Mouse (Mus musculus): ENCODE data around the gene Vgll4.

Gene Vgll4

DNA sequence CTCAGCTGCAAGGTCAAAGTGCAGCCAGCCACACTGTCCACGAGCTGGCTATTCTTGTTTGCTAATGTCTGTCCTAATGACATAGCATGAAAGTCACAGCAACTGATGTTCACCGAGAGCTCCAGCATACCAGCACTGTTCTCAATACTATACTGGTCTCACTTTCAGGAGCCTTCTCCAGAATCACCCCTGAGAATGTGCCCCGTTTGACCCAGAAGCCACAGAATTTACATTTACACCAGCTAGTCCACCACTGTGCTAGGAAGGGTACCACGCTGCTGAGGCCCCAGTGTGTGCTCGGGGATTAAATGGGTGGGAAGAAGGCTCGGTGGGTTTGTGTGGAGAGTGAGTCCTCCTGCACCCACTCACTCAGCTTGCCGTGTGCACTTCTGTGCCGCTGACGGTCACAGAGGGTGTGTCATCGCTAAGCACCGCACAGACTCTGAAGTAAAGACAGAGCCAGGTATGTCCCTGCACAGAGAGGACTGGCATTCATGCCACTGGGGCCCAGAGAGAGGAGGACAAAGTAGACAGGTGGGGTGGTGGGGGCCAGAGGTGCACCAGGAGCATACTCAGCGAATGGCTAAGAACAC lies 122.1 kb downstream of the Vgll4 start:
- DNase-seq (ENCODE audit: extremely low spot score, low spot score) = no peak

- DNase-seq (ENCODE audit: extremely low spot score, low spot score) = no peak
These were observed 123.5 kb downstream of the Vgll4 start for GRCm38 (mm10) chr6:114846153-114846772.

GRCm38 (mm10) chr6:114842863-114843262 lies 126.9 kb downstream of the Vgll4 start:
- no peak for DNase-seq (ENCODE audit: extremely low spot score, low spot score)

- DNase-seq (ENCODE audit: extremely low spot score, low spot score) = no peak
These were observed 127.7 kb downstream of the Vgll4 start for GRCm38 (mm10) chr6:114842131-114842530.

DNA sequence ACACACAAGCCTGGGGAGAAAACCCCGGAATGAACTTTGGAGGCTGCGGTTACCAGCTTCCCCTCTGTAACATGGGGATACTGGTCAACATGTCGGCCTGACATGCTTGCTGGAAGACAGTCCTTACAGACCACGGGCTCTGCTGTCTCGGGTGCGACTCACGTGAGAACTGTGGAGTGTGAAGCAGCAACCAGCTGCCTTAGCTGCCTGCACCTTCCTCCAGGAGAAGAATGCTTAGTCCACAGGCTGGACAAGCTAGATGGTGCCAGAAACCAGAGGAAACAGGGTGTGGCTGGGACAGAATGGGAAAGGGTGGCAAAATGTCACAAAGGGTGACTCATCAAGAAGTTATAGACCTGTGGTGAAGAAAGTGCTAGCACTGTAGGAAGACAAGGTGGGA lies 129.8 kb downstream of the Vgll4 start:
- no peak for DNase-seq (ENCODE audit: extremely low spot score, low spot score)

DNA sequence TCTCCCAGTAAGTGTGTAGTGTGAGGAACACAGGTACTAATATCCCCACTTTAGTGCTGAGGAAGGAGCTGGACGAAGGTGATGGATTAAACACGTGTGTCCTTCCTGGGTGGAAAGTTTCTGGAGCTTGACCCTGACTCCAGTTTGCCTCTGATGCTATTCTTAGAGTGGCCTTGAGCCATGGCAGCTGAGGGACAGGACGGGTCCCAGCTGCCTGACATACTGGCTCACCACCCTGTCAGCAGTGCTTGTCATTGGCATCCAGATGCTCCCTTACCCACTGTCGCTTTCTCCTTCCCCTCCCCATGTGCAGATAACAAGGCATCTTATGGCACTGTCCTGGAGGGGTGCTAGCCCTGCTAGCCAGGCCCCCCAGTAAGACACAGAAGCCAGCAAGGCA lies 130.9 kb downstream of the Vgll4 start:
- DNase-seq (ENCODE audit: extremely low spot score, low spot score) = no peak

GRCm38 (mm10) chr6:114836433-114836832 lies 133.4 kb downstream of the Vgll4 start:
- no peak for DNase-seq (ENCODE audit: extremely low spot score, low spot score)

DNA sequence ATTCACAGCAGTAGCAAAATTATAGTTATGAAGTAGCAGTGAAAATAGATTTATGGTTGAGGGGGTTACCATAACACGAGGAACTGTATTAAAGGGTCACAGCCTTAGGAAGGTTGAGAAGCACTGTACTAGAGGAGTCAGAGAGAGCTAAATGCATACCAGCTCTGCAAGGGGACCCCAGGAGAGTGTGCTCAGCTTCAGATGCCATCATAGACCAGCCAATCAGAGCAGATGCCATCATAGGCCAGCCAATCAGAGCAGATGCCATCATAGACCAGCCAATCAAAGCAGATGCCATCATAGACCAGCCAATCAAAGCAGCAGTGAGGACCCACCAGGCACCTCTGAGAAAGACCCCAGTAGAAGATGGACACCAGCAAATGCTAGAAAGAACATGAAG lies 134.0 kb downstream of the Vgll4 start:
- DNase-seq (ENCODE audit: extremely low spot score, low spot score) = no peak

- DNase-seq (ENCODE audit: extremely low spot score, low spot score) = no peak
These were observed 134.4 kb downstream of the Vgll4 start for GRCm38 (mm10) chr6:114835344-114835743.

- no peak for DNase-seq (ENCODE audit: extremely low spot score, low spot score)
These were observed 135.9 kb downstream of the Vgll4 start for GRCm38 (mm10) chr6:114833791-114834346.

- DNase-seq (ENCODE audit: extremely low spot score, low spot score) = no peak
These were observed 136.6 kb downstream of the Vgll4 start for GRCm38 (mm10) chr6:114833058-114833685.

DNA sequence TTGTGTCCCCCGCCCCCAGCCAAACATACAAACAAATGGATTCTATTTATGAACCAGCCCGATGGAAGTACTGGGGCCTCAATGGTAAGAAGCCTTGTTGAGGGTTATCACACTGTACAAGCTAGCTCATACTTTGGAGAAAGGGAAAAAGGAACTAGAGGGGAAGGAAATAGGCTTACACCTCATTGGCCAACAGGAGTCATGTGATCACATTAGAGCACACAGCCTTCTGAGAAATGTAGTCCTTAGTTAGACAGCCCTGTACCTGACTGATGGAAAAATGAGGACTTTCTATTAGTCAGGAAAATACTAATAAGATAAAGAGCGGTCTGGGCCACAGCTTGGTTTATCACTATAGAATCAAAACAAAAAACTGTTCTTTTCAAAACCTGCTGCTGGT lies 138.0 kb downstream of the Vgll4 start:
- DNase-seq (ENCODE audit: extremely low spot score, low spot score) = no peak

- DNase-seq (ENCODE audit: extremely low spot score, low spot score) = no peak
These were observed 139.9 kb downstream of the Vgll4 start for GRCm38 (mm10) chr6:114829660-114830438.

- DNase-seq (ENCODE audit: extremely low spot score, low spot score) = no peak
These were observed 142.9 kb downstream of the Vgll4 start for GRCm38 (mm10) chr6:114826889-114827288.

DNA sequence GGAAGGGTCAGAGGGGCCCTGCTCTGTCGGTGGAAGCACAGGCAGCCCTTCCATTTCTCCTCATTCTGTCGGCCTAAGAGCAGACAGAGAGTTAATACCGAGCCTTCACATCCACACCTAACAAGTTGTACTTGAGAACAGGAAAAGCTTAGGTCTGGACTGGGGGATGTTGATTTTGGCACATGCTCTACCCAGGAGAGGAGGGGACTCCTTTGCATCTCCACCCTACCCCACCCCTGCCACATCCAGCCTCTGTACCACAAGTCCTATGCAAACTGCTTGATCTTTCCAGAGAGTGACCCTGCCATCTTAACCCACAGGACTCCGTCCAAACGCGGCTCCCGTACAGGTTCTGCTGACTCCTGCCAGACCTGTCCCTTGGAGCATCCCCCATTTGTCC lies 148.1 kb downstream of the Vgll4 start:
- no peak for DNase-seq (ENCODE audit: extremely low spot score, low spot score)

GRCm38 (mm10) chr6:114819971-114820481 lies 149.8 kb downstream of the Vgll4 start:
- no peak for DNase-seq (ENCODE audit: extremely low spot score, low spot score)

GRCm38 (mm10) chr6:114818471-114818870 lies 151.3 kb downstream of the Vgll4 start:
- DNase-seq (ENCODE audit: extremely low spot score, low spot score) = no peak

DNA sequence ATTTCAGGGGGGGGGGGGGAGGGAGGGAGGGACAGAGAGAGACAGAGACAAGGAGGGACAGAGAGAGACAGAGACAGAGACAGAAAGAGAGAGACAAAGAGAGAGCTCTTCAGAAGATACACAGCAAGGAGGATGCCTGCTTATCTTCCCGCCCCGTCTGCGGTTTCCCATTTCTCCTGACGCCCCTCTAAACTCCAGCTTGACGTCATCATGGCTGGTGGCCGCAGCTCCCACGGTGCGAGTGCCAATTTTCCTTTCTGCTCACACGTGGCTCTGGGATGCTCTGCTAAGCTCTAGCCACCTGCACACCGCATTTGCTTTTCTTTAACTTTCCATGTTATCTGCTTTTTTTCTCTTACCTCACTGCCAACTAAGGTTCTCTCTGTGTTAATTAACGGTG lies 151.8 kb downstream of the Vgll4 start:
- no peak for DNase-seq (ENCODE audit: extremely low spot score, low spot score)

DNA sequence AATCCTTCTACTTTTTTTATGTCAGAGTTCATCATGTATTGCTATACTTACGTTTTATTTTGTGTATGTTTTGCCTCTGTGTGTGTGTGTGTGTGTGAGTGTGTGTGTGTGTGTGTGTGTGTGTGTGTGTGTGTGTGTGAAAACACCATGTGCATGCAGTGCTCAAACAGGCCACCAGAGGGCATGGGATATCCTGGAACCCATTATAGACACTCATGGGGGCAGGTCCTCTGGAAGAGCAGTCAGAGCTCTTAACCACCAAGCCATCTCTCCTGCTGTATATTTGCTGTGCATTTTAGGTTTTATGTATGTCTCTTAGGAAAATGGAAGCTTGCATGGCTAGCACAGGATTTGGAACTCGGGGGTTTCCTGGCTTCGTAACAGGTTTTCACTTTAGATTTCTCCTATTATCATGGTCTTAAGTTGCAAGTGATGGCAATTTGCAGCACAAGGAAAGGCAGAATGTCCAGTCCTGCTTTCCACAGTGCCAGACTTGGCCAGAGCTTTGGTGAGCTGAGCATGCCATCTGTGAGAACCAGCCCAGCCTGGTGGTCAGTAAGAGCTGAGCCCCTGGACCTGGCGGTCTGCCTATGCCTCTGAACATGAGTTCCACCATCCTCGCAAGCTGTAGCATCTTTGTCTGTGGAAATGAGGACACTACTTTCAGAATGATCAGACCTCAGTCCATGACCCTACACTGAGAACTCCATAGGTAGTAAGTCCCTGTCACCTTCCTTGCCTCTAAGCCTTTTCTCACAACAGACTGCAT lies 154.7 kb downstream of the Vgll4 start:
- no peak for DNase-seq (ENCODE audit: extremely low spot score, low spot score)

DNA sequence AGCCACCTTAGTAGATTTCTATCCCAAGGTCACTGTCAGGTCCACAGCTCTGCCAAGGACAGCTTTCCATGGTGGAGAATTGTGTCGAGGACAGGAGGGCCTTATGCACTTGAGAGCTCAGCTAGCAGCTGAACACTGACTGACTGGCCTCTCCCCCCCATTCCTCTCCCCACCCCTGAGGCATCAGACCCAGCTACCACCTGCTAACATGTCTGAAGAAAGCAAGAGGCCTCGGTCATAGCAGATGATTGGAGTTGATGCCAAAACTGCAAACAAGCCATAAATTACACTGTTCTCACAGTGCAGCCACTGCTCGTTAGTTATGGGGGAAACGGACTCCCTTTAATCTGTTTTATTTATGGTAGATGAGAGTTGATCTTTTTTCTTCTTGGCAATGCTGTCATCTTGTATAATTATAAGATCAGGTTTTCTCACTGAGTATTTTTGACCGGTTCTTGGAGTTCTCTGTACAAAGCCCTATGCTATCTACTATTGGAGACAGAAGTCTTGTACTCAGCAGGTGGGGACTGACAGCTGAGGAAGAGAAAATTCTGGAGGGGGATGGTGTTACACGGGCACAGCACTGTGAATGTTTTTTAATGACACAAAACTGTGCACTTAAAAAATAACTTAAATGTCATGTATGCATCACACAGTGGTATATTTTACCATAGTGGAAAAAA lies 155.5 kb downstream of the Vgll4 start:
- no peak for DNase-seq (ENCODE audit: extremely low spot score, low spot score)

Measured in neural tube, embryonic 10.5 days (tissue).